Mouse (Mus musculus) cerebellum, postnatal 4 days (tissue): Measurements from ENCODE around the gene Cytip.

Experiments used
- DNase-seq, 2 experiments: peaks; one replicate each; pipeline ENCODE4 v3.0.0; 2022; ENCODE audit warnings: low spot score in 2 of 2, mixed read lengths in 1 of 2

The Cytip gene

DNA sequence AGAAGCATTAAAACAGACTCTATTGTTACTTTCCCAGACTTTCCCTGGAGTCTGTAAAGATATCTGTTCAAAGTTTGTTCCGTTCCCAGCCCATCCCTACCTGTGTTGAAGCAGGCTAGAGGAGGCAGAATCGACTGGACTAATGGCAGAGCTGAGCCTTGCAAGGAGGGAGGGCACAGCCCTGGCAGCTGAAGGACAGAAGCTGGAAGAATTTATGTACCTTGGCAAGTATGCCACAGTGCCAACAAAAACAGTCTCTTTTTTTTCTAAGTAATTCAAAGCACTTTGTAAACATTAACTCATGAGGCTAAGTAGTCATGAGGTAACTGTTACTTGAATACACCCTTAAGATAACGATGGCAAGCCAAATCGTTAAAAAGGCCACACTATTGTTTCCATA lies at the start of gene Cytip:
Gene Cytip, minus strand, starts transcription at position 187 of the 400 bp plus-strand sequence.
- DNase-seq, result no peak

GRCm38 (mm10) chr2:58240639-58241038 lies 45.3 kb upstream of the Cytip start:
- DNase-seq, result no peak

DNA sequence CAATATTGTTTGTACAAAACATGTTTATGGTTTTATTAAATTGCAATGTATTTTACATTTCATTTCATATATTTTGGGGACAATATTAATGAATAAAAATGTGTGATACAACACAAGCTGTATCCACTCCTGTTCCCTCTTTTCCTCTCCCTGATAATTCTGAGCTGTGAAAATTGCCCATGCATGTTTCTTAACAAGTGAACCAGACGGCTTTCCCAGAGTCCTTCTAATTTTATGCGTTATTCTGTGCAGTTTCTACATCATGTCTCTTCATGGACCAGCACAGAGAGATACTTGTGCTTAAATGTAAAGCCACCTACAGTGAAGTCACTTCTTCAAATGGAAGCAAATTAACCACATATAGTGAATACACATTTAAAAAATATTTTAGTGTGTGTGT lies 42.2 kb upstream of the Cytip start:
- no peak for DNase-seq

DNA sequence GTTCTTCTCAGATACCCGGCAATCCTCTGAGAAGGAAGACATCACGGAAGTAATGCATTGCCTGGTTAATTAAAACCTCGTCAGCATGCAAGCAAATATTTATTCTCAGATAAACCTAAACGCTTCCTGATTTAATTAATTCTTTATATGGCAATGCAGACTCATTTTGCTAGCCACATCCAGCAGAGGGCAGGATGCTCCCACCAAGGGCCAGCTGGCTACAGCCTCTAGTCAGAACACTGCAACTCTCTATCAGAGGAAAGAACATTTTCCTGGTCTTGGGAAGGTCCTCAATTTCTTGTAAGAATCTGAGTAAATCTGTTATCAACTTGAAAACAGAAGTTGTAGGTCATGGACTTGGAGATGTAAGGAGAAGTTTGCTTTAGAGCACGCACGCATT lies 4.1 kb upstream of the Cytip start:
- DNase-seq, result peak in 1 of 2 experiments; percentile 61

- DNase-seq, result no peak
Measured at GRCm38 (mm10) chr2:58196880-58197279, 1.5 kb upstream of the Cytip start.

GRCm38 (mm10) chr2:58194422-58195115 lies 763 bp downstream of the Cytip start:
- no peak for DNase-seq

DNA sequence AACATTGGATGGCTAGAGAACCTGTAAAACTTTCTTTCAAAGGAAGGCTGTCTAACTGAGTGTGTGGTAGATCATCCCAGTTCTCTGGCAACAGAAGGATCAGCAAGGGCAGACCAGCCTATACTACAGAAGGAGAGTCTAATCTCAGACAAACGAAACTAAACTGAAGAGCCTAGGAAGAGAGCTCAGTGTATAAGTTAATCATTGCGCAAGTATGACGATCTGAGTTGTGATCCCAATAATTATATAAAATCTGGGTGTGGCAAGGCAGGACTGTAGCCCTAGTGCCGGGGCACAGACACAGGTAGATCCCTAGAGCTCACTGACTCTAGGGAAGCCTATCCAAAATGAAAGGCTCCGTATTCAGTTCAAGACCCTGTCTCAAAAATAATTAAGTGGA lies 3.2 kb downstream of the Cytip start:
- DNase-seq, result no peak

DNA sequence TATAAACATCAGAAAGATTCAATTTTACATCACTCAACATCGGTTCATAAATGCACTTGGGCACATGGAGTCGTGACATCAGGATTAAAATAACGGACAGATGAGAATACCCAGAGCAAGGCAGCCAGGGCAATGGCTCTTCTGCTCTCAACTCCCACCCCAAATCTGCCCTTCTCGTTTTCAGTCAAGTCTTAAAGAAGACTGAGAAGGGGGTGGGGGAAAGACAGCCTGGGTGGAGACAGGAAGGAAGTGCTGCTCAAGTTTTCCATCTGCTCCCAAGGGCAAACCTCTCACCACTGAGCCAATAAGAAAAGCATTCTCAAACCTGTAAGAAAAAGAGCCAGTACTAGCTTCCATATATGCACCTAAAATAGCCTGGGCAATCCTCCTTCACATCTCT lies 5.8 kb downstream of the Cytip start:
- no peak for DNase-seq

- no peak for DNase-seq
Measured at GRCm38 (mm10) chr2:58188903-58189302, 6.4 kb downstream of the Cytip start.

GRCm38 (mm10) chr2:58187310-58188051 lies 7.9 kb downstream of the Cytip start:
- DNase-seq, result no peak

GRCm38 (mm10) chr2:58184197-58184596 lies 11.1 kb downstream of the Cytip start:
- no peak for DNase-seq

GRCm38 (mm10) chr2:58183658-58184057 lies 11.7 kb downstream of the Cytip start:
- no peak for DNase-seq

- DNase-seq, result no peak
Measured at GRCm38 (mm10) chr2:58180776-58181175, 14.6 kb downstream of the Cytip start.

- DNase-seq, result no peak
Measured at GRCm38 (mm10) chr2:58179056-58179455, 16.3 kb downstream of the Cytip start.

DNA sequence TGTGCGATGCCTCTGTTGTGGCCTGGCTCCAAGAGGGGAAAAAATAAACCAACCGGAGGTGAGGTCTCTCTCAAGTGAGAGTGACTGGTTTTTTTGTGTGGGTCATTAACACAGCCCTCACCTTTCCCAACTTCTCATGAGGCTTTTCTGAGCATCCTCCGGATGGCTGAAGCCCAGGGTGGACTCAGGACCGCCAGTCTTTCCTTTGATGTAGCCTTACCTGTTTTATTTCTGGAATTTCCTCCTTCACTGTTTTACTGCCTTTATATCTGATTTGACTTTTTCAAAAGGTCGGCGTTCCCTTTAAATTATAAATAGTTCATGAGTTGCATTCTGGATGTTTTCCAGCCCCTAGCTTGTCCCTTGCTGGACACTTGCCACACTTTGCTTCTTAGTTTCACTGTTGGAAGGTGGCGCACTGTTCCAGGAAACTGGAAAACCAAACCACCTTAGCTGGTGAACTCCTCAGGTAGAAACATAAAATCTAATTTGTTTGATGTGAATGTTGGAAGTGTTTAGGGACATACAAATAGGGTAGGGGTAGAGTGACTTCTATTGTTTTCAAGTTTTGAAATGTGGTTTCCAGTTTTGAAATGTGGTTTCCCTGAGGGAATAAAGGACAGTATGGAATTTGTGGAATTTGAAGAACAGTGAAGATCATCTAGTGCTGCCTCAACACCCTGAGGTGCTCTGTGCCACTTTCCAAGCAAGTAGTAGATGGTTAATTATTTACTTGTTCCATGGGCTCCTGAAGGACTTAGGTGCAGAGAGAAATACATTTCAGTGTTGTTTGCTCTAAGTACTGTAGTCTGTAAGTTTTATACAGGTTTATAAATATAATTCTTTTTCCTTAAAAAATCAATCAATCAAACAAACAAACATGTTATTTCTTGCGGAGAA lies 19.7 kb downstream of the Cytip start:
- DNase-seq, result peak in 1 of 2 experiments; percentile 6

GRCm38 (mm10) chr2:58174476-58175286 lies 20.7 kb downstream of the Cytip start:
- DNase-seq, result no peak

GRCm38 (mm10) chr2:58172963-58173362 lies 22.4 kb downstream of the Cytip start:
- DNase-seq, result no peak

GRCm38 (mm10) chr2:58169173-58169572 lies 26.2 kb downstream of the Cytip start:
- DNase-seq, result no peak

GRCm38 (mm10) chr2:58167654-58168053 lies 27.7 kb downstream of the Cytip start:
- DNase-seq, result no peak

- no peak for DNase-seq
Measured at GRCm38 (mm10) chr2:58166764-58167163, 28.6 kb downstream of the Cytip start.

DNA sequence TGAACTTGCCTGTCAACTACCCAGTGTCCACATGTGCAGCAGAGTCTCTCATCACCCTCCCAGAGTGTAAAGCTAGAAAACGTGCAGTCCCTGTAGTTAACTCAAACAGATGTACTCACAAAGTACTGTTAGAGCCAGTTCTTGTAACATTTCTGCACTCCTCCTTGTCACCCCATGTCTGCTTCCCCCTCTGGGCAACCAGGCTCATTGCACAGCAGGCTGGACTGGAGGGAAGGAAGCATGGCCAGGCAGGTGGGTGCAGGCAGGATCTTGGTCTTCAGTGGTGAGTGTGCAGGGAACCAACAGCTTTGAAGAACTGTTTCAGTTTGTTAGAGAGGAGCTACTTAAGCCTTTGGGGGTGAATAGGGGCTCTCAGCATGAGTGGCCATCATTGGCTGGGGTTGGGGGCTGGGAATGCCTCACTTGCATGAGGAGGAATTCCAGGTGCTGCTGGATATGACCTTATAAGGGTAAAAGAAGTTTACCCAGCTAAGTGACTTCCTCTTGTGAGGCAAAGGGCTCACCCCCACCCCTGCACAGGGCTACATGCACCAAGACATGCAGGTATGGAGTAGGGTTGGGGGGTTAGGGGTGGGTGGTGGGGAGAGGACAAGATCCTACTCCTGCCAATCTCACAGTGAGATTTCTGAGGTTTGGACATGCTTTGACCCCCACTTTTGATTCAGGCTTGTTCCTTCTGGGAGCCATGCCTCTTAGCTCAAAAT lies 31.7 kb downstream of the Cytip start:
- no peak for DNase-seq
